Mouse (Mus musculus): Measurements from ENCODE around the gene Fam213b. TPM values are rescaled to one million over a fixed set of nuclear protein-coding genes. Genes with fewer than 3 reads are reported as not detected.

Gene Fam213b
- polyA plus RNA-seq, 1 experiment from 2014 or later, result 62.9 TPM

GRCm38 (mm10) chr4:154871757-154872251, 27.1 kb downstream of the Fam213b start:
- Histone ChIP-seq H3K4me1 (ENCODE audit: control insufficient read depth, insufficient read depth, low read length) (no peaks in the 10 kb centered on the region; the same call in 1 of the 2 replicates), H3K4me2 (ENCODE audit: low read depth, low read length) (no peak overlapping the region), H3K36me3 (ENCODE audit: control insufficient read depth, insufficient read depth) (no peaks in the 10 kb centered on the region), H3K27me3 (ENCODE audit: control insufficient read depth, insufficient read depth, low read length) (peaks cover 12% of the 10 kb centered on the region; the same call in 1 of the 2 replicates), H3K4me3 (ENCODE audit: low read length) (no peak overlapping the region), H3K27ac (ENCODE audit: low read length) (no peak overlapping the region), H3K9me3 (replicated peaks; ENCODE audit: control insufficient read depth, low read length) (no peaks in the 10 kb centered on the region), H3K9ac (ENCODE audit: low read length) (no peak overlapping the region)
- ATAC-seq (replicated peaks; ENCODE audit: extremely low read depth, insufficient read depth, low FRiP score), result no peak
- WGBS, result 4% methylated on average over 13 of the region's 13 CpGs

- ATAC-seq (replicated peaks; ENCODE audit: extremely low read depth, insufficient read depth, low FRiP score), result no peak
- Histone ChIP-seq H3K9ac (ENCODE audit: low read length) (no peak overlapping the region), H3K9me3 (replicated peaks; ENCODE audit: control insufficient read depth, low read length) (no peaks in the 10 kb centered on the region), H3K36me3 (ENCODE audit: control insufficient read depth, insufficient read depth) (no peaks in the 10 kb centered on the region), H3K4me3 (ENCODE audit: low read length) (no peak overlapping the region), H3K27ac (ENCODE audit: low read length) (no peak overlapping the region), H3K4me1 (ENCODE audit: control insufficient read depth, insufficient read depth, low read length) (no peaks in the 10 kb centered on the region; the same call in 1 of the 2 replicates), H3K27me3 (ENCODE audit: control insufficient read depth, insufficient read depth, low read length) (peaks cover 12% of the 10 kb centered on the region; the same call in 1 of the 2 replicates), H3K4me2 (ENCODE audit: low read depth, low read length) (no peak overlapping the region)
- WGBS, result 72% methylated on average over 4 of the region's 4 CpGs
Measured at GRCm38 (mm10) chr4:154870721-154871120, 28.2 kb downstream of the Fam213b start.

- H3K27me3 ChIP-seq (ENCODE audit: control insufficient read depth, insufficient read depth, low read length), result peaks cover 12% of the 10 kb centered on the region; the same call in 1 of the 2 replicates
- no peaks in the 10 kb centered on the region; the same call in 1 of the 2 replicates for H3K4me1 ChIP-seq (ENCODE audit: control insufficient read depth, insufficient read depth, low read length)
- no peak within 1 kb of the TSS for H3K4me2 ChIP-seq (ENCODE audit: low read depth, low read length)
- WGBS, result 75% methylated on average over 7 of the region's 7 CpGs
- ATAC-seq (replicated peaks; ENCODE audit: extremely low read depth, insufficient read depth, low FRiP score), result no peak
- H3K36me3 ChIP-seq (ENCODE audit: control insufficient read depth, insufficient read depth), result no peaks in the 10 kb centered on the region
- no peak within 1 kb of the TSS for H3K27ac ChIP-seq (ENCODE audit: low read length)
- H3K9ac ChIP-seq (ENCODE audit: low read length), result no peak within 1 kb of the TSS
- H3K9me3 ChIP-seq (replicated peaks; ENCODE audit: control insufficient read depth, low read length), result no peaks in the 10 kb centered on the region
- no peak within 1 kb of the TSS for H3K4me3 ChIP-seq (ENCODE audit: low read length)
Measured at GRCm38 (mm10) chr4:154869440-154869839, 29.5 kb downstream of the Fam213b start, which contains the start of gene Mmel1. Mmel1 (plus strand) TSS chr4:154869585.

GRCm38 (mm10) chr4:154867257-154867656, 31.7 kb downstream of the Fam213b start:
- Histone ChIP-seq H3K4me2 (ENCODE audit: low read depth, low read length) (no peak overlapping the region), H3K9me3 (replicated peaks; ENCODE audit: control insufficient read depth, low read length) (no peaks in the 10 kb centered on the region), H3K36me3 (ENCODE audit: control insufficient read depth, insufficient read depth) (no peaks in the 10 kb centered on the region), H3K4me3 (ENCODE audit: low read length) (no peak overlapping the region), H3K9ac (ENCODE audit: low read length) (no peak overlapping the region), H3K27me3 (ENCODE audit: control insufficient read depth, insufficient read depth, low read length) (peaks cover 12% of the 10 kb centered on the region; the same call in 1 of the 2 replicates), H3K4me1 (ENCODE audit: control insufficient read depth, insufficient read depth, low read length) (no peaks in the 10 kb centered on the region; the same call in 1 of the 2 replicates), H3K27ac (ENCODE audit: low read length) (no peak overlapping the region)
- no peak for ATAC-seq (replicated peaks; ENCODE audit: extremely low read depth, insufficient read depth, low FRiP score)
- 76% methylated on average over 6 of the region's 6 CpGs for WGBS

- H3K36me3 ChIP-seq (ENCODE audit: control insufficient read depth, insufficient read depth), result no peaks in the 10 kb centered on the region
- no peak for ATAC-seq (replicated peaks; ENCODE audit: extremely low read depth, insufficient read depth, low FRiP score)
- H3K9ac ChIP-seq (ENCODE audit: low read length), result no peak overlapping the region
- H3K9me3 ChIP-seq (replicated peaks; ENCODE audit: control insufficient read depth, low read length), result no peaks in the 10 kb centered on the region
- H3K4me3 ChIP-seq (ENCODE audit: low read length), result no peak overlapping the region
- no peak overlapping the region for H3K4me2 ChIP-seq (ENCODE audit: low read depth, low read length)
- 81% methylated on average over 5 of the region's 5 CpGs for WGBS
- H3K4me1 ChIP-seq (ENCODE audit: control insufficient read depth, insufficient read depth, low read length), result no peaks in the 10 kb centered on the region; the same call in 1 of the 2 replicates
- H3K27me3 ChIP-seq (ENCODE audit: control insufficient read depth, insufficient read depth, low read length), result peaks cover 6% of the 10 kb centered on the region; the same call in 1 of the 2 replicates
- H3K27ac ChIP-seq (ENCODE audit: low read length), result no peak overlapping the region
Measured at GRCm38 (mm10) chr4:154866391-154866790, 32.5 kb downstream of the Fam213b start.

- no peak overlapping the region for H3K27ac ChIP-seq (ENCODE audit: low read length)
- ATAC-seq (replicated peaks; ENCODE audit: extremely low read depth, insufficient read depth, low FRiP score), result no peak
- no peaks in the 10 kb centered on the region for H3K9me3 ChIP-seq (replicated peaks; ENCODE audit: control insufficient read depth, low read length)
- H3K4me3 ChIP-seq (ENCODE audit: low read length), result no peak overlapping the region
- WGBS, result 83% methylated on average over 18 of the region's 18 CpGs
- H3K9ac ChIP-seq (ENCODE audit: low read length), result peak overlapping the region; percentile 60
- H3K4me1 ChIP-seq (ENCODE audit: control insufficient read depth, insufficient read depth, low read length), result no peaks in the 10 kb centered on the region; the same call in 1 of the 2 replicates
- no peaks in the 10 kb centered on the region for H3K27me3 ChIP-seq (ENCODE audit: control insufficient read depth, insufficient read depth, low read length)
- no peaks in the 10 kb centered on the region for H3K36me3 ChIP-seq (ENCODE audit: control insufficient read depth, insufficient read depth)
- peak overlapping the region; percentile 73 for H3K4me2 ChIP-seq (ENCODE audit: low read depth, low read length)
Measured at GRCm38 (mm10) chr4:154864961-154865760, 33.8 kb downstream of the Fam213b start.

GRCm38 (mm10) chr4:154864271-154864771, 34.6 kb downstream of the Fam213b start:
- H3K4me2 ChIP-seq (ENCODE audit: low read depth, low read length), result peak overlapping the region; percentile 73
- WGBS, result 1% methylated on average over 18 of the region's 18 CpGs
- 0 out of 2 replicates have a peak overlapping the region, but pooled peaks have one; percentile 5 for H3K27ac ChIP-seq (ENCODE audit: low read length)
- H3K9me3 ChIP-seq (replicated peaks; ENCODE audit: control insufficient read depth, low read length), result no peaks in the 10 kb centered on the region
- peak overlapping the region; percentile 51 for H3K4me3 ChIP-seq (ENCODE audit: low read length)
- no peaks in the 10 kb centered on the region; the same call in 1 of the 2 replicates for H3K4me1 ChIP-seq (ENCODE audit: control insufficient read depth, insufficient read depth, low read length)
- no peaks in the 10 kb centered on the region for H3K27me3 ChIP-seq (ENCODE audit: control insufficient read depth, insufficient read depth, low read length)
- ATAC-seq (replicated peaks; ENCODE audit: extremely low read depth, insufficient read depth, low FRiP score), result peak; percentile 95
- H3K36me3 ChIP-seq (ENCODE audit: control insufficient read depth, insufficient read depth), result no peaks in the 10 kb centered on the region
- H3K9ac ChIP-seq (ENCODE audit: low read length), result peak overlapping the region; percentile 60

- Histone ChIP-seq H3K27ac (ENCODE audit: low read length) (no peak overlapping the region), H3K36me3 (ENCODE audit: control insufficient read depth, insufficient read depth) (no peaks in the 10 kb centered on the region), H3K27me3 (ENCODE audit: control insufficient read depth, insufficient read depth, low read length) (no peaks in the 10 kb centered on the region), H3K4me3 (ENCODE audit: low read length) (no peak overlapping the region), H3K9me3 (replicated peaks; ENCODE audit: control insufficient read depth, low read length) (no peaks in the 10 kb centered on the region), H3K4me1 (ENCODE audit: control insufficient read depth, insufficient read depth, low read length) (no peaks in the 10 kb centered on the region; the same call in 1 of the 2 replicates), H3K9ac (ENCODE audit: low read length) (no peak overlapping the region), H3K4me2 (ENCODE audit: low read depth, low read length) (no peak overlapping the region)
- 79% methylated on average over 3 of the region's 3 CpGs for WGBS
- ATAC-seq (replicated peaks; ENCODE audit: extremely low read depth, insufficient read depth, low FRiP score), result no peak
Measured at GRCm38 (mm10) chr4:154863436-154863935, 35.4 kb downstream of the Fam213b start.

Data from heart, embryonic 16.5 days (tissue).